Mouse (Mus musculus): ENCODE results near the gene Dbh. TPM values are rescaled to one million over a fixed set of nuclear protein-coding genes. Genes with fewer than 3 reads are reported as not detected.

Gene Dbh
- total and polyA plus RNA-seq, 3 experiments, result not detected

DNA sequence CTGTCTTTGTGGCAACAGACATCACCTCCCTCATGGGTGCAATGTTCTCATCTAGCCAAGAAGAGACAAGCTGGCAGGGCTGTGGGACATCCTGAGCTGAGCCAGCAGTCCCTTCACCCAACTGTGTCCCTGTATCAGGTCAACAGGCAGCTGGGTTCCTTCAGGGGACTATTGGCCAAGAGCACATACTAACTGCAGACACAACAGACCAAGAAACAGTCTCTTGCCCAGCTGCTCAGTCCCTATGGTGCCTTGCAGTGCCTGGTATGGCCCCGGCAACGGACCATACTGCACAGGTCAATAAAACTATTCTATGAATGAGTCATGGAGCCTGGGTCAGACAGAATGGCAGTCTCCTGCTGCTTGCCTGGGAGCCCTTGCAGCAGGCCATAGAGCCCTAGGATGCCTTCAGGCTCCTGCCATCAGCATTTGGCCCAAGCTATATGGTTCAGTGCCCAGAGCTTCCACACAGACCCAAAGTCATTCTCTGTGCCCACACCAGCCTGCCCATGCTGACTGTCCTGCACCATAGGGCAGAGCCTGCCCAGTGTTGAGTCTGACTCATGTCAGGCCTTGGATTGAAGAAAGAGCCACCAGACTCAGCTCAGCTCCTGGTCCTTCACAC is 64.6 kb downstream of the Dbh start:
- DNase-seq (ENCODE audit: low read depth, low spot score), result no peak
- peaks cover 2 to 19% of the 10 kb centered on the region in 2 experiments; a peak in 2 of 4 replicates for H3K4me1 ChIP-seq (ENCODE audit: control insufficient read depth in 1 of 2, insufficient read depth in 2 of 2, low read length in 2 of 2)
- no peak overlapping the region for H3K9ac ChIP-seq (ENCODE audit: control insufficient read depth, low read depth, low read length, poor library complexity, severe bottlenecking)
- no peaks in the 10 kb centered on the region for H3K9me3 ChIP-seq (replicated peaks; ENCODE audit: insufficient read depth, low read length)
- H3K4me3 ChIP-seq (ENCODE audit: control insufficient read depth in 1 of 2, insufficient read depth in 1 of 2, low read depth in 2 of 2, low read length in 2 of 2), result no peak overlapping the region
- no peak overlapping the region for H3K27ac ChIP-seq (ENCODE audit: control insufficient read depth, low read depth, low read length)
- H3K36me3 ChIP-seq (ENCODE audit: control insufficient read depth in 1 of 2, insufficient read depth in 2 of 2, low read length in 2 of 2), result peaks cover 0 to 16% of the 10 kb centered on the region in 2 experiments; a peak in 2 of 4 replicates
- H3K27me3 ChIP-seq (ENCODE audit: control insufficient read depth in 1 of 2, insufficient read depth in 2 of 2, low read length in 2 of 2), result no peaks in the 10 kb centered on the region
- TF ChIP-seq ETS1 (IDR thresholded peaks at IDR 0.05; ENCODE audit: low read depth, low read length) (no peak), MYB (IDR thresholded peaks at IDR 0.05; ENCODE audit: low read depth, low read length) (no peak), ELF1 (IDR thresholded peaks at IDR 0.05; ENCODE audit: low read depth, low read length) (no peak), MYC (IDR thresholded peaks at IDR 0.05; ENCODE audit: low read depth, low read length) (no peak), ZNF384 (IDR thresholded peaks at IDR 0.05; ENCODE audit: low read depth, low read length) (no peak), ZC3H11A (IDR thresholded peaks at IDR 0.05; ENCODE audit: low read depth, low read length) (no peak), MXI1 (IDR thresholded peaks at IDR 0.05; ENCODE audit: low read depth, low read length) (no peak), USF2 (IDR thresholded peaks at IDR 0.05; ENCODE audit: borderline replicate concordance in 1 of 2, insufficient read depth in 1 of 2, low read depth in 1 of 2, low read length in 2 of 2) (no peak), HCFC1 (IDR thresholded peaks at IDR 0.05; ENCODE audit: low read depth, low read length) (no peak), TBP (IDR thresholded peaks at IDR 0.05; ENCODE audit: low read depth, low read length) (no peak), GABPA (IDR thresholded peaks at IDR 0.05; ENCODE audit: low read depth, low read length) (no peak), TAL1 (IDR thresholded peaks at IDR 0.05; ENCODE audit: low read length) (no peak), BHLHE40 (IDR thresholded peaks at IDR 0.05; ENCODE audit: borderline replicate concordance, low read depth, low read length) (no peak), E2F4 (IDR thresholded peaks at IDR 0.05; ENCODE audit: borderline replicate concordance, low read depth, low read length) (no peak), CHD1 (IDR thresholded peaks at IDR 0.05; ENCODE audit: low read depth, low read length) (no peak), SIN3A (IDR thresholded peaks at IDR 0.05; ENCODE audit: low read length) (no peak), UBTF (IDR thresholded peaks at IDR 0.05; ENCODE audit: borderline replicate concordance, insufficient read depth, low read depth, low read length) (no peak)
- H3K79me2 ChIP-seq (ENCODE audit: control insufficient read depth, insufficient read depth, low read length, poor library complexity), result no peaks in the 10 kb centered on the region

DNA sequence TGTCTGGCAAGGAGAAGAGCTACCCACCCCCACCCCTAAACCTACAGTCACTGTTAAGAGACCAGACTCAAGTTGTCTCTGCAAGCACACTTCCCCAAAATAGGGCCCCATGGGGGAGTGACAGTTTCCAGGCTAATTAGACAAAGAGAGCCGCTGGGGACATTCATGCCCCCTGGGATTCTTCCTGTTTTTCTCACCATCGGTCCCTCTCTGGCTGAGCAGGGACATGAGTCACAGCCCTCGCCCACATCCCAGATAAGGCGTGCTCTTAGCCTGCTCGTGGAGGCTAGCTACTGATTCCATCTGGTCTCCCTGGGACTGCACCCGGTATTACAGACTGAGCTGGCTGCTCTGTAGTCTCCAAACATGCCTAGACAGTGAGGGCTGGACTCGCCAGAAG is 67.3 kb downstream of the Dbh start:
- peak; percentile 95 for DNase-seq (ENCODE audit: low read depth, low spot score)
- Histone ChIP-seq H3K4me1 (ENCODE audit: control insufficient read depth in 1 of 2, insufficient read depth in 2 of 2, low read length in 2 of 2) (peaks cover 2 to 19% of the 10 kb centered on the region in 2 experiments; a peak in 2 of 4 replicates), H3K27ac (ENCODE audit: control insufficient read depth, low read depth, low read length) (peak overlapping the region; percentile 74), H3K9me3 (replicated peaks; ENCODE audit: insufficient read depth, low read length) (no peaks in the 10 kb centered on the region), H3K4me3 (ENCODE audit: control insufficient read depth in 1 of 2, insufficient read depth in 1 of 2, low read depth in 2 of 2, low read length in 2 of 2) (no peak overlapping the region), H3K36me3 (ENCODE audit: control insufficient read depth in 1 of 2, insufficient read depth in 2 of 2, low read length in 2 of 2) (peaks cover 0 to 16% of the 10 kb centered on the region in 2 experiments; a peak in 2 of 4 replicates), H3K9ac (ENCODE audit: control insufficient read depth, low read depth, low read length, poor library complexity, severe bottlenecking) (peak overlapping the region; percentile 45), H3K79me2 (ENCODE audit: control insufficient read depth, insufficient read depth, low read length, poor library complexity) (no peaks in the 10 kb centered on the region), H3K27me3 (ENCODE audit: control insufficient read depth in 1 of 2, insufficient read depth in 2 of 2, low read length in 2 of 2) (no peaks in the 10 kb centered on the region)
- peak; percentile 91 for TF ChIP-seq TBP (IDR thresholded peaks at IDR 0.05; ENCODE audit: low read depth, low read length)
- TF ChIP-seq USF2 (IDR thresholded peaks at IDR 0.05; ENCODE audit: borderline replicate concordance in 1 of 2, insufficient read depth in 1 of 2, low read depth in 1 of 2, low read length in 2 of 2), result no peak
- no peak for TF ChIP-seq MYB (IDR thresholded peaks at IDR 0.05; ENCODE audit: low read depth, low read length)
- TF ChIP-seq CTCF (IDR thresholded peaks at IDR 0.05 in 2 of 3, conservative IDR thresholded peaks at IDR 0.05 in 1 of 3; ENCODE audit: control insufficient read depth in 1 of 3, insufficient read depth in 1 of 3, low read depth in 2 of 3, low read length in 3 of 3, poor library complexity in 1 of 3, severe bottlenecking in 1 of 3), result no peak
- peak; percentile 85 for TF ChIP-seq JUND (IDR thresholded peaks at IDR 0.05; ENCODE audit: low read depth, low read length)
- TF ChIP-seq ZC3H11A (IDR thresholded peaks at IDR 0.05; ENCODE audit: low read depth, low read length), result no peak
- TF ChIP-seq ZKSCAN1 (IDR thresholded peaks at IDR 0.05; ENCODE audit: low read depth, low read length), result no peak
- TF ChIP-seq MAX (IDR thresholded peaks at IDR 0.05; ENCODE audit: low read length), result 0 out of 2 replicates have a peak, but pooled peaks have one; percentile 38
- TF ChIP-seq POLR2AphosphoS5 (IDR thresholded peaks at IDR 0.05; ENCODE audit: borderline replicate concordance, low read depth, low read length), result no peak
- peak; percentile 58 to 89 for TF ChIP-seq EP300 (IDR thresholded peaks at IDR 0.05; ENCODE audit: low read depth in 1 of 2, low read length in 2 of 2)
- no peak for TF ChIP-seq ZMIZ1 (IDR thresholded peaks at IDR 0.05; ENCODE audit: low read depth, low read length)
- no peak for TF ChIP-seq HCFC1 (IDR thresholded peaks at IDR 0.05; ENCODE audit: low read depth, low read length)
- no peak for TF ChIP-seq CHD1 (IDR thresholded peaks at IDR 0.05; ENCODE audit: low read depth, low read length)
- no peak for TF ChIP-seq MAFK (IDR thresholded peaks at IDR 0.05; ENCODE audit: borderline replicate concordance, low read depth, low read length)
- no peak for TF ChIP-seq CHD2 (IDR thresholded peaks at IDR 0.05; ENCODE audit: low read length)
- TF ChIP-seq MEF2A (IDR thresholded peaks at IDR 0.05; ENCODE audit: extremely low read depth, insufficient replicate concordance, low read depth, low read length, poor library complexity, severe bottlenecking), result no peak
- peak; percentile 60; the same call in 1 of the 2 replicates for TF ChIP-seq MXI1 (IDR thresholded peaks at IDR 0.05; ENCODE audit: low read depth, low read length)
- TF ChIP-seq NRF1 (IDR thresholded peaks at IDR 0.05; ENCODE audit: insufficient read depth, low read depth, low read length, poor library complexity, severe bottlenecking), result no peak

Measured in MEL (cell line).